Mouse (Mus musculus) stomach, postnatal 0 days (tissue): ENCODE measurements at regions not wholly inside any gene's neighbourhood (a gene's known extent, or its start where the extent isn't known, plus 50 kb on each side); places are given as distances from the start of the nearest gene placed in this dataset.

Experiments
- ATAC-seq: fragments of 200-750 bp; cut with Nextera tagmentation; 2 replicates; pipeline ENCODE4 v1.8.0; 2017; ENCODE audit not compliant: low FRiP score, low TSS enrichment
- DNase-seq: peaks from one replicate; pipeline ENCODE4 v3.0.0-alpha.2; 2016; ENCODE audit warnings: low spot score
- H3K27ac ChIP-seq: fragments of 300-500 bp; sonication (generic); replicated peaks from 2 replicates; pipeline ENCODE4 v1.5.1; 2014; ENCODE audit warnings: mild to moderate bottlenecking, control low read depth
- H3K27me3 ChIP-seq: fragments of 300-500 bp; sonication (generic); 2 replicates; pipeline ENCODE4 v1.6.1; 2014; ENCODE audit warnings: low read length; ENCODE audit not compliant: control insufficient read depth, insufficient read depth
- H3K36me3 ChIP-seq: fragments of 300-500 bp; sonication (generic); 2 replicates; pipeline ENCODE4 v1.6.1; 2014; ENCODE audit warnings: low read length, mixed read lengths; ENCODE audit not compliant: control insufficient read depth, insufficient read depth
- H3K4me1 ChIP-seq: fragments of 300-500 bp; sonication (generic); replicated peaks from 2 replicates; pipeline ENCODE4 v1.6.1; 2014; ENCODE audit warnings: antibody characterized with exemption; ENCODE audit not compliant: control insufficient read depth, insufficient read depth
- H3K4me2 ChIP-seq: fragments of 300-500 bp; sonication (generic); replicated peaks from 2 replicates; pipeline ENCODE4 v1.6.1; 2014; ENCODE audit warnings: low read depth, mild to moderate bottlenecking, control low read depth, moderate library complexity
- H3K4me3 ChIP-seq: fragments of 300-500 bp; sonication (generic); 2 replicates; pipeline ENCODE4 v1.5.1; 2014; ENCODE audit warnings: low read depth, low read length, control low read depth
- H3K9ac ChIP-seq: fragments of 300-500 bp; sonication (generic); 2 replicates; pipeline ENCODE4 v1.6.1; 2014; ENCODE audit warnings: mild to moderate bottlenecking, low read length, control low read depth, mixed read lengths
- H3K9me3 ChIP-seq: fragments of 300-500 bp; sonication (generic); 2 replicates; pipeline ENCODE4 v1.6.1; 2016; ENCODE audit warnings: low read length; ENCODE audit not compliant: control insufficient read depth
- CTCF ChIP-seq: IDR thresholded peaks from 2 replicates; pipeline ENCODE4 v1.5.1; 2016; ENCODE audit warnings: antibody characterized with exemption, low read depth, mild to moderate bottlenecking, moderate library complexity
- EP300 ChIP-seq: optimal IDR thresholded peaks from 2 replicates; pipeline ENCODE3; 2016; ENCODE audit warnings: antibody characterized with exemption
- WGBS: fragments of 180-500 bp; shearing (Covaris S2); extraction: QIAGEN DNeasy Blood & Tissue Kit; methylation state at CpG from one replicate; pipeline ENCODE4 v1.1.7; 2014; 5-methylcytosine and 5-hydroxymethylcytosine counted together

- Histone ChIP-seq H3K4me1 (no peaks in the 10 kb centered on the region), H3K27me3 (no peaks in the 10 kb centered on the region), H3K27ac (no peak overlapping the region), H3K9me3 (no peaks in the 10 kb centered on the region), H3K9ac (no peak overlapping the region), H3K4me2 (no peak overlapping the region), H3K4me3 (no peak overlapping the region), H3K36me3 (no peaks in the 10 kb centered on the region)
- DNase-seq, result no peak
- ATAC-seq, result no peak
- 63% methylated on average over 4 of the region's 4 CpGs for WGBS
- TF ChIP-seq CTCF, result no peak
- no peak for TF ChIP-seq EP300
Measured at GRCm38 (mm10) chr2:17939183-17939856, 57.4 kb downstream of the H2al2a start.

- Histone ChIP-seq H3K27ac (no peak overlapping the region), H3K4me2 (no peak overlapping the region), H3K4me3 (no peak overlapping the region), H3K9ac (no peak overlapping the region), H3K27me3 (no peaks in the 10 kb centered on the region), H3K9me3 (no peaks in the 10 kb centered on the region), H3K4me1 (no peaks in the 10 kb centered on the region), H3K36me3 (no peaks in the 10 kb centered on the region)
- 62% methylated on average over 4 of the region's 4 CpGs for WGBS
- ATAC-seq, result no peak
- DNase-seq, result no peak
- TF ChIP-seq CTCF, result no peak
- TF ChIP-seq EP300, result no peak
Measured at GRCm38 (mm10) chr2:17936527-17937139, 60.1 kb downstream of the H2al2a start.

DNA sequence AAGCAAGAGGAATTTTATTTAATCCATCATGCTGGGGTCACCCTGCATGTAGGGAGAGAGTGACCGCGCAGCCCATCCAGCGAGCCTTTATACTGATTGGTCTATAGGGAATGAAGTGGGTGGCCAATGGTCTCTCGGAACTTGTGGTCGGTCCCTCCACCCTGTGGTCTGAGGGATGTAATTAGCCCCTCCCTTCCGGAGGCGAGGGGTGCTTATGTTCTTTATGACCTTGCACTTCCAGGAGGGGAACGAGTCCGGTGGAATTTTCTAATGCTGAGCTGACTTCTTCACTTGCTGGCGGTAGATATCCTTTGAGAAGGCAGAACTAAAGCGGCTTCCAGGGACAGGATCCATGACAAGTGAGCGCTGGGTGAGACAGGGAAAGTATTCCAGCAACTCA is 60.8 kb downstream of the H2al2a start:
- 82% methylated on average over 12 of the region's 12 CpGs for WGBS
- H3K36me3 ChIP-seq, result no peaks in the 10 kb centered on the region

DNA sequence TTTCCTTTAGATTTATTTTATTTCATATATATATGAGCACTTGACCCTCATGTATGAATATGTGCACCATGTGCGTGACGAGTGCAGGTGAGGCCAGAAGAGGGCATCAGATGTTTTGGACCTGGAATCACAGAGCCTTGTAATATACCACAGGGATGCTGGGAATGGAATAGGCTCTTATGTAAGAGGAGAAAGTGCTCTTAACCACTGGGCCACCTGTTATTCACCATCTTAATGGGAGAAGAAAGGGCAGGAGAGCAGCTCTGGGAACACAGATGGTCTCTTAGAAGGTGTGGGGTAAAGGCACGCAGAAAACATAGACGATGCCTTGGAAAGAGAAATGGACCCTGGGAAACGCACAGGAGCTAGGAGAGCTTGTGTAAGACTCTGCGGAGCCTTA is 61.3 kb downstream of the H2al2a start:
- Histone ChIP-seq H3K36me3 (no peaks in the 10 kb centered on the region), H3K4me3 (no peak overlapping the region), H3K4me1 (no peaks in the 10 kb centered on the region), H3K9ac (no peak overlapping the region), H3K27me3 (no peaks in the 10 kb centered on the region), H3K27ac (no peak overlapping the region), H3K4me2 (no peak overlapping the region), H3K9me3 (no peaks in the 10 kb centered on the region)
- no peak for DNase-seq
- TF ChIP-seq EP300 (no peak), CTCF (no peak)
- 96% methylated on average over 6 of the region's 6 CpGs for WGBS
- ATAC-seq, result no peak

More for the DNA sequence above, 60.8 kb downstream of the H2al2a start:
- no peak overlapping the region for H3K27ac ChIP-seq
- H3K9me3 ChIP-seq, result no peaks in the 10 kb centered on the region
- ATAC-seq (no peak), DNase-seq (no peak)
- H3K4me1 ChIP-seq, result no peaks in the 10 kb centered on the region
- TF ChIP-seq EP300 (no peak), CTCF (no peak)
- H3K27me3 ChIP-seq, result no peaks in the 10 kb centered on the region
- H3K4me3 ChIP-seq, result no peak overlapping the region
- H3K4me2 ChIP-seq, result no peak overlapping the region
- H3K9ac ChIP-seq, result no peak overlapping the region

- Histone ChIP-seq H3K36me3 (no peaks in the 10 kb centered on the region), H3K27me3 (no peaks in the 10 kb centered on the region), H3K4me1 (no peaks in the 10 kb centered on the region), H3K9me3 (0 out of 2 replicates have a peak, but pooled peaks cover 2% of the 10 kb centered on the region), H3K4me2 (no peak overlapping the region), H3K9ac (no peak overlapping the region), H3K4me3 (no peak overlapping the region), H3K27ac (no peak overlapping the region)
- ATAC-seq, result no peak
- WGBS, result 94% methylated on average over 10 of the region's 10 CpGs
- no peak for DNase-seq
- TF ChIP-seq EP300 (no peak), CTCF (no peak)
Measured at GRCm38 (mm10) chr2:17934610-17935009, 62.1 kb downstream of the H2al2a start.

GRCm38 (mm10) chr2:17932932-17933790 is 63.6 kb downstream of the H2al2a start:
- H3K9ac ChIP-seq, result no peak overlapping the region
- no peaks in the 10 kb centered on the region for H3K36me3 ChIP-seq
- DNase-seq (no peak), ATAC-seq (no peak)
- no peak overlapping the region for H3K4me3 ChIP-seq
- TF ChIP-seq CTCF (no peak), EP300 (no peak)
- H3K9me3 ChIP-seq, result 0 out of 2 replicates have a peak, but pooled peaks cover 2% of the 10 kb centered on the region
- 57% methylated on average over 15 of the region's 15 CpGs for WGBS
- no peaks in the 10 kb centered on the region for H3K27me3 ChIP-seq
- H3K27ac ChIP-seq, result no peak overlapping the region
- no peaks in the 10 kb centered on the region for H3K4me1 ChIP-seq
- H3K4me2 ChIP-seq, result no peak overlapping the region
